Mouse (Mus musculus): Measurements from ENCODE around the gene Lpar1. TPM values are rescaled to one million over a fixed set of nuclear protein-coding genes. Genes with fewer than 3 reads are reported as not detected.

Gene Lpar1
- total RNA-seq, 2 experiments from 2014 or later = 4.4 to 10.2 TPM

DNA sequence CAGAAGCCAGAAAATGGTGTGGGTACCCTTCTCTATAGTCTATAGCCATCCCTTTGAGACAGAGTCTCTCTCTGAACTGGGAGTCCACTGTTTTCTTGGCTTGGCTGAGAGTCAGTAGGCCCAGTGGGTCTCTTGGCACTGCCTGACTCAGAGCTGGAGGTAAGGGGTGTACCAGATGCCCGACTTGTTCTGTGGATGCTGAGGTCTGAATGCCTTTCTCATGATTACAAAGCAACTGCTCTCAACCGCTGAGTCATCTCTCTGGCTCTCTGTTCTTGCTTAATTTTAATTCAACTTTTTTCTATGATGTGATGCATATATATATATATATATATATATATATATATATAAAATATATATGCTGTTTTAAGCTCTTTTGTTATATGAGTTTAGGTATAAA, 91.1 kb downstream of the Lpar1 start:
- no peak for DNase-seq (ENCODE audit: low spot score)

GRCm38 (mm10) chr4:58453334-58453733, 100.4 kb downstream of the Lpar1 start:
- no peak for DNase-seq (ENCODE audit: low spot score)

DNA sequence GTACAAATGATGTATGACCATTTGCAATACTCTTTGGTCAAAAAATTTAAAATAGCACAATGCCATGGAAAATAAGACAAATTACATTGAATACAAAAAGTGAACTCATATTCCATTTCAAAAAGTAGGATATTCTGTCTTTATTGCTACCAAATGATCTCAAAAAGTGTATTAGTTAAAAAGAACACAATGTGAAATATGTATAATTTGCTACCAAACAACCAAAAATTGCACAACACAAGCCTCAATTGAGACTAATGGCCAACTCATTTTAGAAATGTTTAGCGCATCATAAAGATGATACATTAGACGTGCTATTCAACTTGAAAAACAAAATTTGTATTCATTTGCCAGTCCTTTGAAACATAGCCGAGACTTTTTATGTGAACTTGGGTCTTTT, 104.9 kb downstream of the Lpar1 start:
- DNase-seq (ENCODE audit: low spot score) = no peak

- DNase-seq (ENCODE audit: low spot score) = peak; percentile 73
These were observed 105.9 kb downstream of the Lpar1 start for GRCm38 (mm10) chr4:58447841-58448240.

GRCm38 (mm10) chr4:58445846-58446245, 107.9 kb downstream of the Lpar1 start:
- DNase-seq (ENCODE audit: low spot score) = no peak

GRCm38 (mm10) chr4:58442338-58442737, 111.4 kb downstream of the Lpar1 start:
- DNase-seq (ENCODE audit: low spot score) = no peak

DNA sequence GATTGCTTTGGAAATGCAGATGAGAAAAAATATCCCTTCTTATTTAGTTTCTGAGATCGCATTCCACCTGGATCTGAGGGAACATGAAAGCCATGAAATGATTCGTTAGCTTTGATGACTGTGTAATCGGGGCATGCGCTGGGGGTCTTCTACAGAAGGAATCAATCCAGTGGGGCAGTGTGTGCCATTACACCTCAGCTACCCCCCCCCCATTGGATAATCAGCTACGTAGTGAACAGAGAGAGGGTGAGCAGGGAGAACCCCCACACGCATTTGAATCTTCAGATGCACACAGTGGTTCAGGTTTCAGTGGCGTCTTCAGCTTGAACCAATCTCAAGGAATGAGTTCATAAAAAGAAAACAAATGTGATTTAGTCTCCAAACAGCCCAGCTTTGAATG, 115.0 kb downstream of the Lpar1 start:
- DNase-seq (ENCODE audit: low spot score) = no peak

DNA sequence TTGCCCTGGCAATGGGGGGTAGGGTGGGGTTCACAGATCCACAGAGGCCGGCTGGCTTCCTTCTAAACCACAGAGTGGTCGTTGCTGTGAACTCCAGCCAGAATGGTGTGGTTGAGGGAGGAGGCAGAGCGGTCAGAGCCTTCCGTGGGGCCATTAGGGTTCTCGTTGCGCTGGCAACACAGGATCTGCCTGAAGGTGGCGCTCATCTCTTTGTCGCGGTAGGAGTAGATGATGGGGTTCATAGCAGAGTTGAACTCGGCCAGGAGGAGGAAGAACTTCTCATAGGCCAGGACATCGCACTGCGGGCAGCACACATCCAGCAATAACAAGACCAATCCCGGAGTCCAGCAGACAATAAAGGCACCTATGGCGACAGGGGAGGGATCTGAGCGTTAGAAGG, 116.4 kb downstream of the Lpar1 start:
- DNase-seq (ENCODE audit: low spot score) = no peak

- no peak for DNase-seq (ENCODE audit: low spot score)
These were observed 130.3 kb downstream of the Lpar1 start for GRCm38 (mm10) chr4:58423276-58423930.

GRCm38 (mm10) chr4:58419225-58419624, 134.5 kb downstream of the Lpar1 start:
- DNase-seq (ENCODE audit: low spot score) = no peak

- DNase-seq (ENCODE audit: low spot score) = peak; percentile 35
These were observed 136.4 kb downstream of the Lpar1 start for GRCm38 (mm10) chr4:58417319-58417718.

GRCm38 (mm10) chr4:58415537-58415936, 138.2 kb downstream of the Lpar1 start:
- DNase-seq (ENCODE audit: low spot score) = no peak

DNA sequence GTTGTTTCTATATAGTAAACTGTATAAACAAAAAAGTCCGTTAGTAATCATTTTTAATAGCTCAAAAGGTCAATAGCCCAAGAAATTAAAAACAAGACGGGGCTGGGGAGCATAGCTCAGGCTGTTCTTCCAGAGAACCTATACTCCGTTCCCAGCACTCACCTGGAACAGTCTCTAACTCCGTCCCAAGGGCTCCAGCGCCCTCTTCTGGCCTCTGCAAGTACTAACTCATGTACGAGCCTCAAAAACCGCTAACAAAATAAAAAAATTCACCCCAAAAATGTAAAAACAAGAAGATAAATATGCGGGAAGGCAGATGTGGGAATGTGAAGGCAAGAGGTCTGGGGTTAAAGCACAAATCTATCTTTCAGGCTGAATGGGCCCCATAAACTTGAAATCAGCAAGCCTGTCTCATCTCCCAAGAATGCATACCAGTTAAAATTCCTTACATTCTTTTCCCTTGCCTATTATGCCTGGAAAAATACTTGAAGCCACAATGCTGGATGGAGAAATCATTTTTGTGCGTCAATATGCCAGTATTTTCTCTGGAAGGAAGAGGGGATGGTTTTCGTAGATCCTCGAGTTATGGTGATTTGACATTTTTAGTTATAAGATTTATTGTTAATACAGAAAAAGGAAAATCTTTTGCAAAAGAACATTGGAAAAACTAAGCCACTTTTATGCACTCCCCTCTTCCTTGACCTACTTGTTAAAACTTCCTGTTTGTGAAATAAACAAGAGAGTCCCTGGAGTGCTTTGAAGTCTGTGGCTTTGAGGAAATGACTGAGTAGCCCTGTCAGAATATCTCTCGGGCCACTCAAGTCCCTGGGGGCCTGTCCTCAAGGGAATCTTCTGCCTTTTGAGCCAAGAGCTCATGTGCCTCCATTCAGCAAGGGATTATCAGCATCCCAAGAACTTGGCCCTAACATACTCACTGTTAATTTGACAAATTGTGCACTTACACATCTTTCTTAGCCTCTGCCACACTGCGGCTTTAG, 140.2 kb downstream of the Lpar1 start:
- DNase-seq (ENCODE audit: low spot score) = peak; percentile 57

DNA sequence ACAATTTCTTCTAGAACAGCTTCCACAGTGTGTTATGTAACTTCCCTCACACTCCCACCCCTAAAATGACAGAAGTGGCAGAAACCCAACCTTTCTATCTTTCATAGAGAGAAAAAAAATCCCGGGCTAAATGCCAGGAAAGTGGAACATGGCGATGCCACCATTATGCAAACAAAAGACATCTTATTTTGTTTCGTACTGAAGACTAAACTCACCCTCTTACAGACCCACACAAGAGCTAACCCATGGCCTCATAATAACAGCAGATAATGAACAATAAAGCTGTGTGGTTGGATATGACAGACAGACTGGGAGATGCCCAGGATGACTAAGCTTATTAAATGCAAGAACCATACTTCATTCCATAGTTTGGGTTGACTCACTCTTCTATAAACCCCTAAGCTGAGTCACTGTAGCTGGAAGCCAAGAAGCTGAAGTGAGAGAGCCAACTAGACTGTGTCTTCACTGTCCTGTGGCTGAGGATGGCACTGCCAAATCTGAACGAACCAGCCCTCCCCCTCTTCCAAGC, 151.7 kb downstream of the Lpar1 start:
- peak; percentile 13 for DNase-seq (ENCODE audit: low spot score)

GRCm38 (mm10) chr4:58400861-58401341, 152.8 kb downstream of the Lpar1 start:
- DNase-seq (ENCODE audit: low spot score) = peak; percentile 60

Small RNAs within 50 kb of the gene (microRNA-seq; reads per million reads assigned to microRNA genes)
- gene Mir3095 = not detected

Other genes with a start within 250 kb of the Lpar1 start
- under 1 TPM in 1 of 2 experiments, not detected in 1; 0.21 TPM for gene Olfr267, start 233.8 kb upstream of the Lpar1 start, total RNA-seq (2021)